Mouse (Mus musculus): ENCODE results near the gene Mybphl.

- no peak for TF ChIP-seq CTCF (IDR thresholded peaks at IDR 0.05; ENCODE audit: low read depth)
- no peak for TF ChIP-seq EP300 (optimal IDR thresholded peaks at IDR 0.05)
These were observed 37.4 kb upstream of the Mybphl start for GRCm38 (mm10) chr3:108327275-108327674.

Measured in stomach, postnatal 0 days (tissue).